Mouse (Mus musculus) adipocyte (in vitro differentiated cells): ENCODE measurements around the gene Fmnl3.
"Not testable (repeated sequence)": the region's sequence is repeated elsewhere in the genome, so short reads cannot be mapped to it uniquely, and the experiment has no call there.

Experiments used
- DNase-seq: peaks from one replicate; pipeline ENCODE4 v3.0.0-alpha.2; 2016; ENCODE audit warnings: low spot score

Fmnl3 gene

GRCm38 (mm10) chr15:99387976-99388375, 17.7 kb upstream of the Fmnl3 start:
- DNase-seq: no peak

GRCm38 (mm10) chr15:99386796-99387195, 16.5 kb upstream of the Fmnl3 start:
- no peak for DNase-seq

- not testable (repeated sequence) for DNase-seq
Measured at GRCm38 (mm10) chr15:99386110-99386509, 15.8 kb upstream of the Fmnl3 start.

- no peak for DNase-seq
Measured at GRCm38 (mm10) chr15:99384071-99384470, 13.8 kb upstream of the Fmnl3 start.

GRCm38 (mm10) chr15:99382893-99383292, 12.6 kb upstream of the Fmnl3 start:
- DNase-seq: no peak

- DNase-seq: no peak
Measured at GRCm38 (mm10) chr15:99376240-99376639, 6.0 kb upstream of the Fmnl3 start.

GRCm38 (mm10) chr15:99375581-99375980, 5.3 kb upstream of the Fmnl3 start:
- no peak for DNase-seq

- no peak for DNase-seq
Measured at GRCm38 (mm10) chr15:99375036-99375435, 4.8 kb upstream of the Fmnl3 start.

- DNase-seq: no peak
Measured at GRCm38 (mm10) chr15:99372761-99373160, 2.5 kb upstream of the Fmnl3 start.

- DNase-seq: no peak
Measured at GRCm38 (mm10) chr15:99371526-99372340, 1.5 kb upstream of the Fmnl3 start.

GRCm38 (mm10) chr15:99369391-99370171, 701 bp downstream of the Fmnl3 start:
- no peak for DNase-seq

- DNase-seq: no peak
Measured at GRCm38 (mm10) chr15:99368583-99369266, 1.6 kb downstream of the Fmnl3 start.

- no peak for DNase-seq
Measured at GRCm38 (mm10) chr15:99364921-99365320, 5.4 kb downstream of the Fmnl3 start.

- no peak for DNase-seq
Measured at GRCm38 (mm10) chr15:99364022-99364530, 6.2 kb downstream of the Fmnl3 start.

GRCm38 (mm10) chr15:99358952-99359351, 11.3 kb downstream of the Fmnl3 start:
- DNase-seq: no peak

GRCm38 (mm10) chr15:99356462-99356861, 13.8 kb downstream of the Fmnl3 start:
- DNase-seq: no peak

GRCm38 (mm10) chr15:99355660-99356059, 14.6 kb downstream of the Fmnl3 start:
- DNase-seq: no peak

GRCm38 (mm10) chr15:99352306-99352705, 18.0 kb downstream of the Fmnl3 start:
- no peak for DNase-seq

GRCm38 (mm10) chr15:99351610-99352009, 18.7 kb downstream of the Fmnl3 start:
- no peak for DNase-seq

- DNase-seq: no peak
Measured at GRCm38 (mm10) chr15:99344961-99345360, 25.3 kb downstream of the Fmnl3 start.

GRCm38 (mm10) chr15:99344148-99344870, 26.0 kb downstream of the Fmnl3 start:
- no peak for DNase-seq
